Mouse (Mus musculus) embryo, embryonic 9.5 days (tissue): ENCODE results near the gene Mmab.
A peak's percentile ranks its signal among the peaks of the same experiment; 100 is the strongest.

Experiments
- DNase-seq: peaks from one replicate; pipeline ENCODE4 v3.0.0-alpha.2; 2017; ENCODE audit errors: extremely low spot score

Gene Mmab

DNA sequence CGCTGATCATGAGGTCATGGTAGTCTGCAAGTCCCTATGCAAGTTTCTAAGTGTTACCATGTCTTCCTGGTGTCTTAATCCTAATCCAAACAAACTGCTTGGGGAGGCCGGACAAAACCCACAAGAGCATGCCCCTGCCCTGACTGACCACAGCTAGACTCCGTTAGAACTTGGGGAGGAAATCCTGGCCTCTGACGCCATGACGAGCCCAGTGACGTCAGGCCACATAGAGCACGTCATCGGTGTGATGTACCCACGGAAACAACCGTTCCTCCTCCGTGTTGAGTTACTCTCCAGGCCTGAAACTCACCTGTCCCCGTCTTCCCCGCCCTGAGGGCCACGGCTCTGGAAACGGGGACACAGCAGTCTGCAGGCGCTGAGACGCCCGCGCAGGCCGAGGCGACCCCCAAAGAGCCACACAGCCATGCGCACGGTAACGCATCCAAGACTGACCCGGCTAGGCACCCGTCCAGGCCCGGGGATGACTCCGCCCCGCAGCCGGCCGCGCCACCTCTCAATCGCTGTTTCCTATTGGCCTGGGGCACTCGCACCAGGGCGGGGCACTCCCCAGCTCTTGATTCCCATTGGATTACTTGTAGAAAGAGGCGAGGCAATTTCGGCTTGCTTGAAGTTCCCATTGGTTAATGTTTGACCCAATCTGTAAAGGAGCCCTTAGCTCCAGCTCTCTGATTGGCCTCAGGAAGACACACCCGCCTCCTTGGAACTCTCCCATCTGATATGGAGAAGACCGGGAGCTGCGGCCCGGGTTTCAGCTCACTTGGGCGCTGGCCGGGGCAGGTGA, at the start of gene Mmab, which contains the start of gene Mvk:
TSS of gene Mmab (minus strand) at position 495 of the 802 bp plus-strand sequence.
TSS of gene Mvk (plus strand) at position 704 of the 802 bp plus-strand sequence.
- peak; percentile 99 for DNase-seq

DNA sequence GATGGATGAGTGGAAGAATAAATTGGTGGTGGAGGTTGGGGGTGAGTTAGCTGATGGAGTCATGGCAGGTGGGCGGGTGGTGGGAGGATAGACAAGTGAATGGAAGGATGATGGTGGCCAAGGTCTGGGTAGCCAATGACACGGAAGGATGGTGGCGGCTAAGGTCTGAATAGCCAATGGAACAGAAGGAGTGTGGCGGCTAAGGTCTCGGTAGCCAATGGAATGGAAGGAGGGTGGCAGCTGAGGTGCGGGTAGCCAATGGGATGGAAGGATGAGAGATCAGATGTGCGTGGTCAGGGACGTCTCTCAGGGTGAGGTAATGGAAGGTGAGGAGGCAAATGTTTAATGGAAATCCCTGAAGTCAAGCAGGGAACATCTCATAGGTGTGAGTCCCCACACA, 46.4 kb upstream of the Mmab start:
- no peak for DNase-seq

GRCm38 (mm10) chr5:114489570-114489969, 45.7 kb upstream of the Mmab start:
- DNase-seq: no peak

DNA sequence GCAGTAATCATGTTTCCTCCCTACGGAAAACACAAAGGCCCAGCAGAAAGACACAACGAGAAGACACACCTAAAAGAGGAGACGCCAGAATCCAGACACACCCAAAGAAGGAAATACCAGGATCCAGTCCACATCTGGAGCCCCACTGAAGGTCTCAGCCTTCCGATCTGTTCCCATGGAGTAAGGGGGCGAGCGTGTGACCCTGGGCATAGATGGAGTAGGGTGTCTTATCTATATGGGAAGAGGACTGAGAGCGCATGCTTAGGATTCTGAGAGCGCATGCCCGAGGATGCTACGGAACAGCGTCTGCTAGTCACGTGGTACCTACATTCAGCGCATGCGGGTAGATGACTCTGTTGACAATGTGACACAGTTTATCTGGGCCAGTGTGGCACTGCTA, 41.8 kb upstream of the Mmab start:
- DNase-seq: no peak

DNA sequence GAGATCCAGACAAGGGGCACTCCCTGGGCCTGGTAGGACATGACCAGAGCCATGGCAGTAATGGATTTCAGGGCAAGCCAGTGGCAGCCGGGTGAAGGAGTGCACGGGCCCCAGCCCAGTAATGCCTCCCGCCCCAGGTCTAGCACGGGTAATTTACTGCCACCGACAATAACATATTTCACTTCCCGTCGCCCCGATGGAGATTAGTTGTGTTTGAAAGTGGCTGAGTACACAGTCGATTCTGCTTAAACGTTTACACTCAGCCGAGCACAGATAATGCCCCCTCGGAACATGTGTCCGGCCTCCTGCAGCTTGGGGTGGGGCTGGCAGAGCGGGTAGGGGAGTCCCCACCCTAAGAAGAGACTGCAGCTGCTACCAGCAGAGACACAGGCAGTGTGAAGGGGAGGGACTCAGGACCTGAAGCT, 38.7 kb upstream of the Mmab start:
- peak; percentile 27 for DNase-seq

DNA sequence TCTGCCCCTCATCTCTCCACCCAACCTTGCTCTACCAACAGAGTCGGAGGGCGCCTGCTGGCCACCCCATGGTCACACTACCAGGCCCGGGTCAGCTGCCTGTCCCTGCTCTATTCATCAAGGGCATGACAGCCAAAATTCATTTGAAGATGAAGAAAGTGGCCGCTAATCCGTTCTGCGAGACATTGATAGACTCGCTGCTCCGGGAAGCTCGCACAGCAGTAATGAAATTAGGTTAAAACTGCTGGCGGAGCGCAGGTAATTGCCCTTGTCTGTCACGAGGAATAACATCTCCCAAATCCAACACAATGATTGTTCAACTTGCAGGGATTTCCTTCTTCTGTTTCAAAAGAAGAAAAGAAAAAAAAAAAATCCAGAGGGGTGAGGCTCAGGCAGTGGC, 34.4 kb upstream of the Mmab start:
- DNase-seq: no peak

GRCm38 (mm10) chr5:114474741-114475491, 31.1 kb upstream of the Mmab start:
- no peak for DNase-seq

GRCm38 (mm10) chr5:114470359-114470758, 26.5 kb upstream of the Mmab start:
- no peak for DNase-seq

DNA sequence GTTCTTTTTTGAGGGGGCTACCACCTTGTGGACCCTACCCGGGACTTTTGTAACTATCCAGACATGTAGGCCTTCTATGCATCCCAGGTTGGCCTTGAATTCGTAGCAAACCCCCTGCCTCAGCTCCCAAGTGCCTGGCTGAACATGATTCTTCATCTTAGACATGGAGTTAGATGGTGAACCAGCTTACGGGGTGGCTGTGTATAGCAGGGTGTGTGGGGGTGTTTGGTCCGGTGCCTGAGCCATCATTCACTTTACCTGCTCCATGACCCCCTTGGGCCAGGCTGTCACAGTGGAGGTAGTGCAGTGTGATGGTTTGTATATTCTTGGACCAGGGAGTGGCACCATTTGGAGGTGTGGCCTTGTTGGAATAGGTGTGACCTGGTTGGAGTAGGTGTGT, 24.1 kb upstream of the Mmab start:
- no peak for DNase-seq

DNA sequence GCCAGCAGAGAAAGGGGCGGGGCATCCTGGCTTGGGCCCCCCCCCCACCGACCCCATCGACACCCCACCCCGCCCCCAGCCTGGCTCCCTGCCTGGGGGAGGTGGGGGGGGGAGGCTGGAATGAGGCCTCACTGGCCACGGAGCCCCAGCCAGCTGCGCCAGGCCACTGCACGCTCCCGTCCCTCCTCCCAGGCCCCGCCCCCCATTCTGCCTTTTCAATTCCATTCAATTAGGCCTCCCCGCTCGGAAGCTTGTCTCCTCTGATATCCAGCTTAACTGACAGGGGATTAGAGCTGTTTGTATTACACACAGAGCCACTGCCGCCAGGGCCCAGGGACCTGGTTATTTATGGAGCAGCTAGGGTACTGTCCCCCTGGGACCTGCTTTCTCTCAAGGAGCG, 23.6 kb upstream of the Mmab start:
- DNase-seq: peak; percentile 96

- no peak for DNase-seq
Observed at GRCm38 (mm10) chr5:114467019-114467418, 23.2 kb upstream of the Mmab start.

DNA sequence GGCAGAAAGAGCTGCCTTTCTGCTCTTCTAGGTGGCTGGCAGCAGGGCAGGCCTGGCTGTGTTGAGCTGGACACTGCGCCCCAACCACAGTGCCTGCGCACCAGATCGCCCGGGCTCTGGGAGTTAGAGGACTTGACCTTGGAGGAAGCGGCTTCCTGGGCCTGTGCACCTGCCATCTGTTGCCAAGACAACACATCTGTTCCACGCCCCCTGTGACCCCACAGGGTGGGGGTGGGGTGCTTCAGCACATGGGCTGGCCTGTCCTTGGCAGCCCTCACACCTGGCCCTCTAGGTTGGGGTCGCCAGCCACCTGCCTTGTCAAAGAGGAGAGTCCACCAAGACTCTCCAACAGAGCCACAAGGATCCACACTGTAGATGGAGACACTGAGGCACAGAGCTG, 21.8 kb upstream of the Mmab start:
- no peak for DNase-seq

DNA sequence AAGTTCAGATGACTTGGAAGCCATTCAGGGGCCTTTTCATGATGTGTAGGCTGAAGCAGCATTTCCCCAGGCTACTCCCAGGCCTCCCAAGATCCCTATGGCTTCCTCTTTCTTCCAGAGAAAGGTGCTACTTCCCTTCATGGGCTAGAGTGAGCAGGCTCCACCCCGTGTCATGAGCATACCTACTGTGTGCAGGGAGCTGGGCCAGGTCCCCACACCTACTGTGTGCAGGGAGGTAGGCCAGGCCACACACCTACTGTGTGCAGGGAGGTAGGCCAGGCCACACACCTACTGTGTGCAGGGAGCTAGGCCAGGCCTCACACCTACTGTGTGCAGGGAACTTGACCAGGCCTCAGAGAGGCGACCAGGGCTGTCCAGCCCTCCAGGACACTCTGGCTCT, 20.7 kb upstream of the Mmab start:
- no peak for DNase-seq

DNA sequence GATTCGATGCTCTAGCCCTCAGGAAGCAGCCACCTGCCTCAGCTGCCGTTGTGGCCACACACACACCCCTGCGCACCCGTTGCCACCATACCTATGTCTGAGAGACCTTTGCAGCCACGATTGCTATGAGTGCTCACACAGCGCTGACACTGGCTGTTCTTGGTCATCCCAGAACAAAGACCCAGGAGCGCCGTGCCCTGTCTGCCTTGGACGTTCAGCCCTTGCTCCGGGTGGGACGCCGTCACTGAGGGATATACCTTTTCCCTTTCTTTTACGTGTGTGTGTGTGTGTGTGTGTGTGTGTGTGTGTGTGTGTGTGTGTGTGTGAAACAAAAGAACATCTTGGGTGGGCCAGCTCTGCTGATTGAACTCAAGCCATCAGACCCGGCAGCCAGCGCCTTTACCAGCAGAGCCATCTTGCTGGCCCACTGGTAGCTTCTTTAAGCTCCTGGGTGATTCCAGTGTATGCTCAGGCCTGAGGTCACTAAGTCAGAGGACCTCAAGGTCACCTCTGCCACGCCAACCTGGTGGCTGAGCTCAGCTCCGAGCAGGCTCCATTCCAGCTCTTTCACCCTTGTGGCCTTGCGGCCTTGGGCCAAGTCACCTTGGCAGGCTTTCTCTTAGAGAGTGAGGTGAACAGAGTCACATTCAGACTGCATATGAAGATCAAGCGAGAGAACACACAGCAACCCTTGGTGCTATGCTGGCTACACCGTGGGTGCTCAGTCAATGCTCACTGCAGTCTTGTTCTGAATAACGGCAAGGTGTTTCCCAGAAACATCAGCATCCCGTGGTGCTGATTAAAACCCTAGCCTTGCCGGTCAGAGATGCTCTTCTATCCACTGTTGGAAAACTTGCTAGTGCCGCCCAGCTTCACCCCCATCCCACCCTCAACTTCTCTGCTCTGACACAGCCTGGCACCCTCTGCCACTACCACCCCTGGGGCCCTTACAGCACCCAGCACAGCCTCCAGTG, 18.5 kb upstream of the Mmab start:
- no peak for DNase-seq

DNA sequence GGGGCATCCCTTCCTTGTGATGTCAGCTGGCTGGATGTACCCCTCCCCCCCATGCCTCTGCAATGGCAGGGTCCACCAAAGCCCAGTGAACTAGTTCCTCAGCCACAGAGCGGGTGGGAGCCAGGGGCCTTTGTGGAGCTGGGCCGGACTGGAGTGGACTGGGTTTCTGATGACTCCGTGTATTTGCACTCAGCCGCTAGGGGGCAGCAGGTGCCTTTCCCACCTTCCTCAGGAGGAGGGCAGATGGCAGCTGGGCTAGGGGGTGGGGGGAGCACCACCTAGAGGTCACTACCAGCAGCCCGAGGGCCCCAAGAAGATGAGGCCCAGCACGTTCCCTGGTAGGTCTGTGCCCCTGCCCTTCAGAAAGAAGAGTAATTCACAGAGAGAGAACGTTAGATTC, 17.4 kb upstream of the Mmab start:
- peak; percentile 85 for DNase-seq

DNA sequence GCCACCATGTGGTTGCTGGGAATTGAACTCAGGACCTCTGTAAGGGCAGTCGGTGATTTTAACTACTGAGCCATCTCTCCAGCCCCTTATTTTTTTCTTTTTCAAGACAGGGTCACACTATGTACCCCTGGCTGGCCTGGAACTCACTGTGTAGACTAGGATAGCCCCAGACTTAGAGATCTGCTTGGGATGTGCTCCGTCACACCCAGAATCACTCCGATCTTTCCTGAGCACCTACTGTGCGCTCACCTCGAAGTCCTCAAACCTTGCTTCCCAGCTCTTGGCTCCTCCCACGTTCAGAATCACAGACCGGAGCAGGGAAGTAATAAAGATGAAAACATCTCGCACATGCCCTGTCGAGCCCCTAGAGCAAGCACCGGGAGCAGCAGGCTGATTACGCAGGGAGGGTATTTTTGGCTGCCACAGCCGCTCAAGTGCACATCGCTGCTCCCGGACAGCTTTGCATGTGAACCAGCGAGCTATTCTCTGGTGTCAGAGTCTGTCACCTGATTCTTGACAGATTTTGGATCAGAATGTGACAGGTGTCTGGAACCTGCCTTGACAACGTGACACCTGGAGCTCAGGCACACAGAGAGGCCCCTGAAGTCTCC, 13.2 kb upstream of the Mmab start:
- no peak for DNase-seq

DNA sequence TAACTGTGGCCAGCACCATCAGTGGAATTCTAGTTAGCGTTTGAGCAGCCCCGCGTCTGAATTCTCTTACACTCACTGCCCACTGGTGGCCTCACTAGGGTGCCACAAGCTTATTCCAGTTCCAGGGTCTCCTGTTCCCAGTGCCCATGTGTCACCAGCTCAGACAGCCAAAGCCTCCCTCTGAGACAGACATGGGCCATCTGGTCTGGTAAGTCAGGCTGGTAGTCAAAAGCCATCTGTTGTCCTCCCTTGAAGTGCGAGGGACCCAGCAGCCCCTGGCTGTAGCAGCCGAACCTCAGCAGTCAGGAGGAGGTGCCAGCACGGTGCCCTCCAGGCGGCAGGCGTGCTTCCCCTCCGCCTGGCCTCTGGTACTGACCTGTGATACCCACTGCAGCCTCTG, 12.4 kb upstream of the Mmab start:
- no peak for DNase-seq

- no peak for DNase-seq
Observed at GRCm38 (mm10) chr5:114449011-114449410, 5.2 kb upstream of the Mmab start.

- DNase-seq: no peak
Observed at GRCm38 (mm10) chr5:114444368-114444692, 470 bp upstream of the Mmab start.

GRCm38 (mm10) chr5:114435588-114435987, 8.3 kb downstream of the Mmab start:
- no peak for DNase-seq

- no peak for DNase-seq
Observed at GRCm38 (mm10) chr5:114434359-114434758, 9.5 kb downstream of the Mmab start.

- no peak for DNase-seq
Observed at GRCm38 (mm10) chr5:114429781-114430180, 14.1 kb downstream of the Mmab start.
